ENCODE assay signal across 25 mouse cellular contexts in genomic region chr5:86303877-86304276, GRCm38 (mm10). TPM values are rescaled to one million over a fixed set of nuclear protein-coding genes. Genes with fewer than 3 reads are reported as not detected.
DNase-seq lines count a peak whose midpoint lies in the region; ATAC-seq and TF ChIP-seq lines count a peak whose summit lies in the region.
"Had no signal": no experiment of that assay in that cellular context is flagged by ENCODE, and none has a peak within 500 bp of the region (broad histone marks: within the 10 kb centered on the region; RNA-seq: fewer than 3 reads in every experiment).

No protein-coding gene starts in this region.

- no peak overlapping the region for H3K4me3 ChIP-seq in midbrain, postnatal 0 days (ENCODE audit: low read depth, low read length)
- H3K4me3 ChIP-seq in midbrain, embryonic 11.5 days (ENCODE audit: low read depth, low read length) = no peak overlapping the region
- H3K4me3 ChIP-seq: embryonic facial prominence, embryonic 13.5 days; forebrain, embryonic 12.5 days; heart, embryonic 13.5 days; hindbrain, embryonic 15.5 days had no signal

- no peak overlapping the region for H3K4me2 ChIP-seq in midbrain, postnatal 0 days (ENCODE audit: low read depth, low read length, poor library complexity, severe bottlenecking)
- no peak overlapping the region for H3K4me2 ChIP-seq in midbrain, embryonic 11.5 days
- H3K4me2 ChIP-seq: embryonic facial prominence, embryonic 13.5 days; forebrain, embryonic 12.5 days; heart, embryonic 13.5 days; hindbrain, embryonic 15.5 days had no signal

- H3K27ac ChIP-seq in midbrain, postnatal 0 days (ENCODE audit: low read depth, low read length) = no peak overlapping the region
- no peak overlapping the region for H3K27ac ChIP-seq in midbrain, embryonic 11.5 days (ENCODE audit: low read depth, low read length)
- H3K27ac ChIP-seq: embryonic facial prominence, embryonic 13.5 days; forebrain, embryonic 12.5 days; heart, embryonic 13.5 days; hindbrain, embryonic 15.5 days had no signal

- no peaks in the 10 kb centered on the region for H3K9me3 ChIP-seq in midbrain, postnatal 0 days (ENCODE audit: low read length)
- no peaks in the 10 kb centered on the region for H3K9me3 ChIP-seq in midbrain, embryonic 11.5 days (ENCODE audit: control insufficient read depth, low read length)
- H3K9me3 ChIP-seq: embryonic facial prominence, embryonic 13.5 days; forebrain, embryonic 12.5 days; G1E; heart, embryonic 13.5 days; hindbrain, embryonic 15.5 days had no signal

- no peak for TF ChIP-seq CTCF in midbrain, postnatal 0 days (IDR thresholded peaks at IDR 0.05)

- no peaks in the 10 kb centered on the region for H3K27me3 ChIP-seq in midbrain, postnatal 0 days (ENCODE audit: insufficient read depth, low read length)
- H3K27me3 ChIP-seq in midbrain, embryonic 11.5 days (ENCODE audit: control insufficient read depth, insufficient read depth, low read length) = no peaks in the 10 kb centered on the region
- H3K27me3 ChIP-seq: embryonic facial prominence, embryonic 13.5 days; forebrain, embryonic 12.5 days; heart, embryonic 13.5 days; hindbrain, embryonic 15.5 days had no signal

- H3K36me3 ChIP-seq in midbrain, postnatal 0 days (ENCODE audit: insufficient read depth, low read length) = no peaks in the 10 kb centered on the region
- no peaks in the 10 kb centered on the region for H3K36me3 ChIP-seq in midbrain, embryonic 11.5 days (ENCODE audit: control insufficient read depth, insufficient read depth, low read length)
- H3K36me3 ChIP-seq: embryonic facial prominence, embryonic 13.5 days; forebrain, embryonic 12.5 days; G1E; heart, embryonic 13.5 days; hindbrain, embryonic 15.5 days had no signal

- no peak for DNase-seq in cerebellum, postnatal 4 days (ENCODE audit: low spot score in 2 of 2)
- peak; percentile 3 for DNase-seq in midbrain, postnatal 0 days (ENCODE audit: low spot score)
- no peak for DNase-seq in midbrain, embryonic 11.5 days (ENCODE audit: low spot score, missing footprints)
- peak; percentile 41 to 66 for DNase-seq in cerebellum, postnatal 25 days
- no peak for DNase-seq in right cerebral cortex, postnatal 25 days
- DNase-seq in heart, adult 8-10 months (ENCODE audit: low spot score) = no peak
- DNase-seq: adrenal gland, postnatal 10 days; B cell, adult 2 months; gastrocnemius, postnatal 14 days; heart, postnatal 36 days; kidney, adult 2 months had no signal

- peak; percentile 71 for ATAC-seq in cerebellum, adult (ENCODE audit: insufficient number of reproducible peaks, low FRiP score, low TSS enrichment)
- ATAC-seq in midbrain, postnatal 0 days (ENCODE audit: low FRiP score) = no peak
- ATAC-seq in midbrain, embryonic 11.5 days (ENCODE audit: low FRiP score) = no peak
- ATAC-seq: CD4-positive, CD25-positive, alpha-beta regulatory T cell, adult 4 months; forebrain, embryonic 16.5 days; intestine, embryonic 16.5 days had no signal

- no peaks in the 10 kb centered on the region for H3K4me1 ChIP-seq in midbrain, postnatal 0 days (ENCODE audit: insufficient read depth, low read length)
- no peaks in the 10 kb centered on the region for H3K4me1 ChIP-seq in midbrain, embryonic 11.5 days (ENCODE audit: control insufficient read depth, insufficient read depth, low read length)
- H3K4me1 ChIP-seq: embryonic facial prominence, embryonic 13.5 days; forebrain, embryonic 12.5 days; hindbrain, embryonic 15.5 days had no signal

- H3K9ac ChIP-seq in midbrain, postnatal 0 days (replicated peaks; ENCODE audit: low read length, poor library complexity, severe bottlenecking) = no peak overlapping the region
- no peak overlapping the region for H3K9ac ChIP-seq in midbrain, embryonic 11.5 days (ENCODE audit: low read length)
- H3K9ac ChIP-seq: embryonic facial prominence, embryonic 13.5 days; forebrain, embryonic 12.5 days; heart, embryonic 13.5 days; hindbrain, embryonic 15.5 days had no signal

- WGBS in midbrain, postnatal 0 days = 84% methylated on average over 8 of the region's 8 CpGs
- WGBS in midbrain, embryonic 11.5 days = 85% methylated on average over 8 of the region's 8 CpGs

RNA-seq across cellular contexts. Expression of gene Tmprss11c, which starts 14.8 kb away (rescaled TPM):
- not detected in 2 replicates for total RNA-seq in midbrain, postnatal 0 days (2014; rRNA removed)
- not detected in 2 replicates for polyA plus RNA-seq in midbrain, postnatal 0 days (2015; fragmentation: Nextera tagmentation; extraction: Ambion mirVana)
- not detected in 2 replicates for polyA plus RNA-seq in midbrain, embryonic 11.5 days (2014; fragmentation: Nextera tagmentation; extraction: Ambion mirVana)
- not detected for total RNA-seq in heart, adult 8-10 months (2022)
- total RNA-seq: adrenal gland, postnatal 10 days; adrenal gland, postnatal 4 days; G1E; gastrocnemius, adult 18-20 months; gastrocnemius, postnatal 14 days; granulocyte monocyte progenitor cell, adult 5-6 weeks; heart, postnatal 36 days had no signal
- polyA plus RNA-seq: CD4-positive, CD25-positive, alpha-beta regulatory T cell, adult 4 months; embryonic facial prominence, embryonic 13.5 days; forebrain, embryonic 12.5 days; forebrain, embryonic 16.5 days; G1E; heart, embryonic 13.5 days; heart, postnatal 0 days; hindbrain, embryonic 11.5 days; hindbrain, embryonic 15.5 days; intestine, embryonic 16.5 days; kidney, adult 2 months had no signal

Comparison
In these comparisons a context has a peak if more than half of its experiments do, and no peak if none do; other contexts are left out.
1. DNase-seq: peak in midbrain, postnatal 0 days (single experiment) and cerebellum, postnatal 25 days (2 of 2); none in cerebellum, postnatal 4 days (0 of 2), midbrain, embryonic 11.5 days (single experiment), right cerebral cortex, postnatal 25 days (single experiment) and heart, adult 8-10 months (single experiment).